Mouse (Mus musculus): ENCODE measurements around the gene Ewsr1. TPM values are rescaled to one million over a fixed set of nuclear protein-coding genes. Genes with fewer than 3 reads are reported as not detected.

The Ewsr1 gene
- polyA plus RNA-seq, 1 experiment from 2014 or later, result 449 TPM

- H3K4me2 ChIP-seq, result no peak overlapping the region
- no peaks in the 10 kb centered on the region for H3K9me3 ChIP-seq (ENCODE audit: low read depth, low read length)
- H3K27ac ChIP-seq (ENCODE audit: low read depth), result no peak overlapping the region
- TF ChIP-seq CTCF (IDR thresholded peaks at IDR 0.05; ENCODE audit: low read depth), result no peak
- ATAC-seq (ENCODE audit: insufficient read depth) (no peak), DNase-seq (no peak)
- no peak overlapping the region for H3K4me3 ChIP-seq (ENCODE audit: low read depth, low read length)
- no peaks in the 10 kb centered on the region for H3K27me3 ChIP-seq (ENCODE audit: insufficient read depth, low read length)
- H3K4me1 ChIP-seq (ENCODE audit: insufficient read depth), result no peaks in the 10 kb centered on the region
- H3K36me3 ChIP-seq (ENCODE audit: insufficient read depth), result peaks cover 8% of the 10 kb centered on the region; the same call in 1 of the 2 replicates
- 62% methylated on average over 8 of the region's 8 CpGs for WGBS
- H3K9ac ChIP-seq, result no peak overlapping the region
These were observed 10.4 kb upstream of the Ewsr1 start for GRCm38 (mm10) chr11:5109441-5109840.

- Histone ChIP-seq H3K36me3 (ENCODE audit: insufficient read depth) (peaks cover 15% of the 10 kb centered on the region; the same call in 1 of the 2 replicates), H3K4me2 (no peak overlapping the region), H3K27ac (ENCODE audit: low read depth) (no peak overlapping the region), H3K9me3 (ENCODE audit: low read depth, low read length) (no peaks in the 10 kb centered on the region), H3K4me3 (ENCODE audit: low read depth, low read length) (no peak overlapping the region), H3K9ac (peak overlapping the region; percentile 9; the same call in 1 of the 2 replicates), H3K4me1 (ENCODE audit: insufficient read depth) (peaks cover 6% of the 10 kb centered on the region; the same call in 1 of the 2 replicates), H3K27me3 (ENCODE audit: insufficient read depth, low read length) (no peaks in the 10 kb centered on the region)
- 91% methylated on average over 4 of the region's 4 CpGs for WGBS
- DNase-seq, result no peak
- TF ChIP-seq CTCF (IDR thresholded peaks at IDR 0.05; ENCODE audit: low read depth), result no peak
- no peak for ATAC-seq (ENCODE audit: insufficient read depth)
These were observed 5.0 kb upstream of the Ewsr1 start for GRCm38 (mm10) chr11:5103986-5104509.

GRCm38 (mm10) chr11:5102384-5102783 is 3.3 kb upstream of the Ewsr1 start:
- no peak for ATAC-seq (ENCODE audit: insufficient read depth)
- Histone ChIP-seq H3K4me1 (ENCODE audit: insufficient read depth) (peaks cover 6% of the 10 kb centered on the region; the same call in 1 of the 2 replicates), H3K9me3 (ENCODE audit: low read depth, low read length) (no peaks in the 10 kb centered on the region), H3K4me2 (no peak overlapping the region), H3K27me3 (ENCODE audit: insufficient read depth, low read length) (no peaks in the 10 kb centered on the region), H3K4me3 (ENCODE audit: low read depth, low read length) (no peak overlapping the region), H3K36me3 (ENCODE audit: insufficient read depth) (peaks cover 15% of the 10 kb centered on the region; the same call in 1 of the 2 replicates), H3K27ac (ENCODE audit: low read depth) (no peak overlapping the region), H3K9ac (no peak overlapping the region)
- DNase-seq, result no peak
- WGBS, result 83% methylated on average over 7 of the region's 7 CpGs
- TF ChIP-seq CTCF (IDR thresholded peaks at IDR 0.05; ENCODE audit: low read depth), result no peak

GRCm38 (mm10) chr11:5101641-5102040 is 2.6 kb upstream of the Ewsr1 start:
- H3K27ac ChIP-seq (ENCODE audit: low read depth), result no peak overlapping the region
- TF ChIP-seq CTCF (IDR thresholded peaks at IDR 0.05; ENCODE audit: low read depth), result no peak
- no peak overlapping the region for H3K4me2 ChIP-seq
- H3K9ac ChIP-seq, result no peak overlapping the region
- no peak for ATAC-seq (ENCODE audit: insufficient read depth)
- no peaks in the 10 kb centered on the region for H3K9me3 ChIP-seq (ENCODE audit: low read depth, low read length)
- no peak for DNase-seq
- no peak overlapping the region for H3K4me3 ChIP-seq (ENCODE audit: low read depth, low read length)
- H3K4me1 ChIP-seq (ENCODE audit: insufficient read depth), result peaks cover 10% of the 10 kb centered on the region
- 79% methylated on average over 6 of the region's 6 CpGs for WGBS
- no peaks in the 10 kb centered on the region for H3K27me3 ChIP-seq (ENCODE audit: insufficient read depth, low read length)
- peaks cover 15% of the 10 kb centered on the region; the same call in 1 of the 2 replicates for H3K36me3 ChIP-seq (ENCODE audit: insufficient read depth)

- ATAC-seq (ENCODE audit: insufficient read depth), result no peak
- TF ChIP-seq CTCF (IDR thresholded peaks at IDR 0.05; ENCODE audit: low read depth), result no peak
- H3K9me3 ChIP-seq (ENCODE audit: low read depth, low read length), result no peaks in the 10 kb centered on the region
- H3K4me1 ChIP-seq (ENCODE audit: insufficient read depth), result peaks cover 10% of the 10 kb centered on the region
- no peak overlapping the region for H3K27ac ChIP-seq (ENCODE audit: low read depth)
- H3K36me3 ChIP-seq (ENCODE audit: insufficient read depth), result peaks cover 12% of the 10 kb centered on the region; the same call in 1 of the 2 replicates
- WGBS, result 49% methylated on average over 5 of the region's 5 CpGs
- H3K9ac ChIP-seq, result 0 out of 2 replicates have a peak overlapping the region, but pooled peaks have one; percentile 99
- DNase-seq, result no peak
- no peaks in the 10 kb centered on the region for H3K27me3 ChIP-seq (ENCODE audit: insufficient read depth, low read length)
- H3K4me3 ChIP-seq (ENCODE audit: low read depth, low read length), result peak overlapping the region; percentile 100
- peak overlapping the region; percentile 95 for H3K4me2 ChIP-seq
These were observed 1.7 kb upstream of the Ewsr1 start for GRCm38 (mm10) chr11:5100801-5101200.

GRCm38 (mm10) chr11:5100283-5100682 is 1.2 kb upstream of the Ewsr1 start:
- H3K4me2 ChIP-seq, result peak overlapping the region; percentile 95
- H3K4me3 ChIP-seq (ENCODE audit: low read depth, low read length), result peak overlapping the region; percentile 100
- H3K4me1 ChIP-seq (ENCODE audit: insufficient read depth), result peaks cover 10% of the 10 kb centered on the region
- peak overlapping the region; percentile 97 for H3K27ac ChIP-seq (ENCODE audit: low read depth)
- no peak for DNase-seq
- no peaks in the 10 kb centered on the region for H3K9me3 ChIP-seq (ENCODE audit: low read depth, low read length)
- H3K27me3 ChIP-seq (ENCODE audit: insufficient read depth, low read length), result no peaks in the 10 kb centered on the region
- H3K36me3 ChIP-seq (ENCODE audit: insufficient read depth), result peaks cover 8% of the 10 kb centered on the region; the same call in 1 of the 2 replicates
- no peak for ATAC-seq (ENCODE audit: insufficient read depth)
- WGBS, result 2% methylated on average over 7 of the region's 7 CpGs
- TF ChIP-seq CTCF (IDR thresholded peaks at IDR 0.05; ENCODE audit: low read depth), result peak; percentile 45
- peak overlapping the region; percentile 99 for H3K9ac ChIP-seq

- H3K27ac ChIP-seq (ENCODE audit: low read depth), result peak overlapping the region; percentile 97
- peak overlapping the region; percentile 95 for H3K4me2 ChIP-seq
- ATAC-seq (ENCODE audit: insufficient read depth), result peak; percentile 79
- H3K36me3 ChIP-seq (ENCODE audit: insufficient read depth), result peaks cover 8% of the 10 kb centered on the region; the same call in 1 of the 2 replicates
- H3K9ac ChIP-seq, result peak overlapping the region; percentile 99
- TF ChIP-seq CTCF (IDR thresholded peaks at IDR 0.05; ENCODE audit: low read depth), result no peak
- no peaks in the 10 kb centered on the region for H3K9me3 ChIP-seq (ENCODE audit: low read depth, low read length)
- H3K4me3 ChIP-seq (ENCODE audit: low read depth, low read length), result peak overlapping the region; percentile 100
- H3K27me3 ChIP-seq (ENCODE audit: insufficient read depth, low read length), result no peaks in the 10 kb centered on the region
- 0% methylated on average over 31 of the region's 31 CpGs for WGBS
- peaks cover 10% of the 10 kb centered on the region for H3K4me1 ChIP-seq (ENCODE audit: insufficient read depth)
- DNase-seq, result peak; percentile 96
These were observed 614 bp upstream of the Ewsr1 start for GRCm38 (mm10) chr11:5099576-5100183.
